Mouse (Mus musculus) ES-E14 (cell line): Measurements from ENCODE around the gene Orm1. TPM values are rescaled to one million over a fixed set of nuclear protein-coding genes. Genes with fewer than 3 reads are reported as not detected.
A peak's percentile ranks its signal among the peaks of the same experiment; 100 is the strongest.

Experiments
- DNase-seq: peaks from one replicate; pipeline ENCODE4 v3.0.0-alpha.2; 2013; ENCODE audit warnings: low read depth, low spot score
- H3K27ac ChIP-seq: 2 replicates; pipeline ENCODE4 v1.5.1; 2012; ENCODE audit warnings: low read depth, mild to moderate bottlenecking, low read length, moderate library complexity, mixed read lengths; ENCODE audit not compliant: poor library complexity, insufficient read depth, severe bottlenecking
- H3K36me3 ChIP-seq: 2 replicates; pipeline ENCODE4 v1.6.1; 2012; ENCODE audit warnings: mild to moderate bottlenecking, low read length, moderate library complexity, mixed read lengths; ENCODE audit not compliant: control insufficient read depth, poor library complexity, insufficient read depth, severe bottlenecking
- H3K4me1 ChIP-seq, 2 experiments: fragments of 150-350 bp in 1 of 2; sonication (generic) in 1 of 2; 2 replicates each; pipeline ENCODE4 v1.6.1; 2012; ENCODE audit warnings: low read length in 2 of 2, mild to moderate bottlenecking in 1 of 2, mixed read lengths in 1 of 2; ENCODE audit not compliant: control insufficient read depth in 2 of 2, insufficient read depth in 2 of 2, poor library complexity in 1 of 2
- H3K4me3 ChIP-seq, 2 experiments: fragments of 150-350 bp in 1 of 2; sonication (generic) in 1 of 2; 2 replicates each; pipeline ENCODE4 v1.5.1; 2012; ENCODE audit warnings: low read length in 2 of 2, low read depth in 1 of 2, mild to moderate bottlenecking in 1 of 2, mixed read lengths in 1 of 2; ENCODE audit not compliant: insufficient read depth in 1 of 2, poor library complexity in 1 of 2, severe bottlenecking in 1 of 2
- H3K9ac ChIP-seq: 2 replicates; pipeline ENCODE4 v1.6.1; 2012; ENCODE audit warnings: low read depth, mild to moderate bottlenecking, low read length, mixed read lengths; ENCODE audit not compliant: poor library complexity, insufficient read depth, severe bottlenecking
- H3K9me3 ChIP-seq: fragments of 150-350 bp; sonication (generic); 2 replicates; pipeline ENCODE4 v1.6.1; 2012; ENCODE audit warnings: low read depth, mild to moderate bottlenecking, low read length; ENCODE audit not compliant: control insufficient read depth, insufficient read depth
- CHD2 ChIP-seq: IDR thresholded peaks from 2 replicates; pipeline ENCODE4 v1.6.1; 2014; ENCODE audit warnings: mild to moderate bottlenecking, low read depth, low read length, inconsistent platforms
- HCFC1 ChIP-seq: IDR thresholded peaks from 2 replicates; pipeline ENCODE4 v1.6.1; 2012; ENCODE audit warnings: low read length, inconsistent platforms, borderline replicate concordance; ENCODE audit not compliant: insufficient read depth
- MAFK ChIP-seq: IDR thresholded peaks from 2 replicates; pipeline ENCODE4 v1.6.1; 2014; ENCODE audit warnings: mild to moderate bottlenecking, low read depth, low read length, inconsistent platforms; ENCODE audit not compliant: insufficient read depth
- ZC3H11A ChIP-seq: IDR thresholded peaks from 2 replicates; pipeline ENCODE4 v1.6.1; 2012; ENCODE audit warnings: low read depth, mild to moderate bottlenecking, inconsistent platforms, low read length, borderline replicate concordance
- ZNF384 ChIP-seq: IDR thresholded peaks from 2 replicates; pipeline ENCODE4 v1.6.1; 2012; ENCODE audit warnings: low read depth, low read length, inconsistent platforms
- in situ Hi-C, 2 experiments: fragments of 600-800 bp; cut with MboI; formaldehyde crosslinking; loops; one replicate each; pipeline ENCODE4 v1.15.1; 2025; ENCODE audit warnings: low sequenced_read_pairs in 2 of 2, inconsistent platforms in 1 of 2; ENCODE audit not compliant: unreplicated experiment in 2 of 2
- total RNA-seq: library from RNA; depleted of rRNA; stranded (reverse); fragments of 300-350 nt; gene quantifications from 2 replicates; pipeline ENCODE4 v1.2.3, GENCODE M21; 2012

The Orm1 gene
- total RNA-seq, 1 experiment, result not detected

DNA sequence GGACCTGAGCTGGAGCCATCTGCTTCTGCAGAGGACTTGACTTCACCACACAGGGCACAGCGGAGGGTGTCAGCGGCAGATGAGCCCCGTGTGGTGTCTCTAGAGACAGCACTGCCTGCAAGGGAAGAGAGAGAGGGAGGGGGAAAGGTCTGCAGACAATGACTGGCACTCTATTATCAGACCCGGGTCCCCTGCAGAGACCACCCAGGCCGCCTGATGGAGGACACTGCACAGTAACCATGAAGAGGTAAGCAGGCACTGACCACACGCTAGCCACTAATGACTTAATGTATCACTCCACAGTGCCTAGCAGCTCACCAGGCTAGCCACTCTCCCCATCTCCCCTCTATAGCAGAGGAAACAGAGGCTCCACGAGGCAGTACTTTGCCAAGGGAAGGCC lies 26.5 kb downstream of the Orm1 start:
- Histone ChIP-seq H3K4me1 (no peaks in the 10 kb centered on the region), H3K9me3 (no peaks in the 10 kb centered on the region), H3K9ac (no peak overlapping the region), H3K4me3 (no peak overlapping the region), H3K36me3 (no peaks in the 10 kb centered on the region; the same call in 1 of the 2 replicates), H3K27ac (no peak overlapping the region)
- DNase-seq, result no peak
- in situ Hi-C loops, result no loop called here
- TF ChIP-seq ZC3H11A (no peak), CHD2 (no peak), ZNF384 (no peak), HCFC1 (no peak), MAFK (no peak)

DNA sequence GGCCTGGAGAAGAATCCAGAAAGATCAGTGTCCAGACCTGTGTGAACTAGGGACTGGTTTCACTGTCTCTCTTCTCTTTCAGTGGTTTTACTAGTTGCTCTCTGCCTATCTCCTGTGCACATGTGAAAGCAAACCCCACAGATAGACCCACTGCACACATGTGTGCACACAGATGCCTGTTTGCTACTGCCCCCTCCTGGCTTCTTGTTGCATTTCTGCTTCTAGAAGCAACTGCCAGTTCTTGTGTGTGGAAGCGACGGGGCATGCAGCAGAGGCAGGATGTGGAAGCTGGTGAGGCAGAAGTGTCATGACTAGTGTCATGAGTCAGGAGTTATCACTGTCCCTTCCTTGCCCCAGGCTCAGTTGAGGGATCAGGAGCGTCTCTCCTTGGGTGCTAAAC lies 27.5 kb downstream of the Orm1 start:
- H3K4me1 ChIP-seq, result no peaks in the 10 kb centered on the region
- H3K36me3 ChIP-seq, result no peaks in the 10 kb centered on the region; the same call in 1 of the 2 replicates
- no peak overlapping the region for H3K27ac ChIP-seq
- H3K9ac ChIP-seq, result no peak overlapping the region
- DNase-seq, result peak; percentile 24
- no peak overlapping the region for H3K4me3 ChIP-seq
- in situ Hi-C loops, result no loop called here
- TF ChIP-seq ZC3H11A (no peak), HCFC1 (no peak), MAFK (no peak), CHD2 (no peak), ZNF384 (no peak)
- H3K9me3 ChIP-seq, result no peaks in the 10 kb centered on the region

DNA sequence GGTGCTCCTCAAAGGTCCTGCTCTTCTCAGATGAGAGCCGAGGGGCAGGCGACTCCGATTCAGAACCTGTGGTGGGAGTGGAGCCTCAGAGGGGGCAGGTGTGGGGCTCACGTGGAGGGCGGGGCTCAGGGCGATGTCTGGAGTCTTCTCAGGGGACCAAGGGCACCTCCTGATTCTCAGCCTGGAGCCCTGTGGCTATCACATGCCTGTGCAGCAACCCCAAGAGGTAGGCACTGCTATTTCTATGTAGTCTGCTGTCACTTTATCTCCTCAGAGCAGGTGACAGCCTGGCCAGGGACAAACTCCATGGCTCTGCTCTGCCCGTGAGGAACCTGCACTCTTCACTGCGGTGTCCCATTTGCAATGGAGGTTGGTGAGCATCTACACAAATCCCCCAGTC lies 29.0 kb downstream of the Orm1 start:
- Histone ChIP-seq H3K4me3 (no peak overlapping the region), H3K27ac (no peak overlapping the region), H3K4me1 (no peaks in the 10 kb centered on the region), H3K9me3 (no peaks in the 10 kb centered on the region), H3K36me3 (no peaks in the 10 kb centered on the region; the same call in 1 of the 2 replicates), H3K9ac (no peak overlapping the region)
- TF ChIP-seq ZC3H11A, result no peak
- no peak for TF ChIP-seq MAFK
- TF ChIP-seq ZNF384, result no peak
- TF ChIP-seq CHD2, result no peak
- no peak for TF ChIP-seq HCFC1
- DNase-seq, result no peak
- in situ Hi-C loops, result no loop called here

DNA sequence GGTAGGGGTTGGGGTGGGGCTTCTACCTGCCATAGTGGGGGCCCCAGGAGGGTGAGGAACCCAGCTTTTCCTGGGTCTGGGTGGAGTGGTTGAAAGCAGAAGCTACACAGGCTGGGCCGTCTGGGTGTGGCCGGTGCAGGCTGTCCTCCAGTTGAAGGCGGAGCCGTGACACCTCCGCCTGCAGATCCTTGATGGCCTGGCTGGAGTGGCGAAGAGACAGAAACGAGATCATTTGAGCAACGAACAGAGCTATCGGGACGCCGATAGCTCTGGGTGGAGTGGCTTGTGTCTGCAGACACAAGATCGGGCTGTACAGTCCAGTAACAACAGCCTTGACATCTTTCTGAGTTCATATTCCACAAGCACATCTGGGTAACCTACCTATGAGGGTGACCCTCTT lies 30.0 kb downstream of the Orm1 start:
- Histone ChIP-seq H3K9ac (no peak overlapping the region), H3K4me1 (no peaks in the 10 kb centered on the region), H3K27ac (no peak overlapping the region), H3K4me3 (no peak overlapping the region), H3K9me3 (no peaks in the 10 kb centered on the region), H3K36me3 (peaks cover 2% of the 10 kb centered on the region; the same call in 1 of the 2 replicates)
- in situ Hi-C loops, result no loop called here
- no peak for DNase-seq
- TF ChIP-seq MAFK, result no peak
- TF ChIP-seq ZC3H11A, result no peak
- TF ChIP-seq ZNF384, result no peak
- no peak for TF ChIP-seq HCFC1
- TF ChIP-seq CHD2, result no peak

DNA sequence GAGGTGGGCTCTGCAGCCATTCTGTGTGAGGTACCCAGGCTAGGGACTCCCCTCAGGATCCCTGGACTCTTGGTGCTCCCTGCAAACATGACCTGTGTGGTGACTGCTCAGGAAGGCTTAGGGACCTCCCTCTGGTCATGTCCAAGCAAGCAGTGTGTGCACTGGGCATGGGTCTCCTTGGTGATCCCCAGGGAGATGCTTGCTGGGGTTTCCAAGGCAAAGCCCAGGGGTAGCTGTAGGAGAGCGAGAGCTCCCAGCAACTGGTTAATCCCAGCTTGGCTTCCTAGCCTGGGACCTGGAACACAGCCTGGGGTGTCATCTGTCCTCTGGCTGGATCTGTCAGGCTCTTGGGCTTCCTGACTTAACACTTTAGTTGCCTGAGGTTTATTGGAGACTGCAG lies 31.0 kb downstream of the Orm1 start:
- Histone ChIP-seq H3K36me3 (peaks cover 2% of the 10 kb centered on the region; the same call in 1 of the 2 replicates), H3K27ac (no peak overlapping the region), H3K4me1 (no peaks in the 10 kb centered on the region), H3K4me3 (no peak overlapping the region), H3K9me3 (no peaks in the 10 kb centered on the region), H3K9ac (no peak overlapping the region)
- no peak for DNase-seq
- no peak for TF ChIP-seq ZC3H11A
- no peak for TF ChIP-seq MAFK
- TF ChIP-seq CHD2, result no peak
- TF ChIP-seq HCFC1, result no peak
- no peak for TF ChIP-seq ZNF384
- in situ Hi-C loops, result no loop called here
